Mouse (Mus musculus): Measurements from ENCODE around the gene Ddx59. TPM values are rescaled to one million over a fixed set of nuclear protein-coding genes. Genes with fewer than 3 reads are reported as not detected.

The Ddx59 gene
- polyA plus RNA-seq, 2 experiments = 3.5 to 5.2 TPM

DNA sequence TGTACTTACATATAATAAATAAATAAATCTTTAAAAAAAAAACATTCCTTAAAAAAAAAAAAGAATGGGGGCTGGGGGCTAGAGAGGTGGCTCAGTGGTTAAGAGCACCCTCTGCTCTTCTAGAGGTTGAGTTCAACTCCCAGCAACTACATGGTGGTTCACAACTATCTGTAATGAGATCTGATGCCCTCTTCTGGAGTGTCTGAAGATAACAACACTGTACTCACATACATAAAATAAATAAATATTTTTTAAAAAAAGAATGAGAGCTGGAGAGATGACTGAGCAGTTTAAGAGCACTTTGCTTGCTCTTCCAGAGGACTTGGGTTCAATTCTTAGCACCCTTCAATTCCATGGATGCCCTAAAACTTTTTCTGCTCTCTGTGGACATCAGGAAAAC is 50.1 kb downstream of the Ddx59 start:
- TF ChIP-seq CTCF (IDR thresholded peaks at IDR 0.05; ENCODE audit: low read depth) (0 out of 2 replicates have a peak, but pooled peaks have one; percentile 2), EP300 (IDR thresholded peaks at IDR 0.05; ENCODE audit: low read depth) (no peak)
- Histone ChIP-seq H3K27me3 (ENCODE audit: control insufficient read depth, insufficient read depth, low read length) (no peaks in the 10 kb centered on the region; the same call in 1 of the 2 replicates), H3K27ac (no peak overlapping the region), H3K9ac (replicated peaks) (no peak overlapping the region), H3K4me1 (replicated peaks; ENCODE audit: control insufficient read depth in 2 of 2, insufficient read depth in 2 of 2, low read length in 1 of 2) (peaks cover 10 to 15% of the 10 kb centered on the region in 2 experiments), H3K36me3 (replicated peaks; ENCODE audit: control insufficient read depth, insufficient read depth, low read depth) (peaks cover 25% of the 10 kb centered on the region), H3K9me3 (ENCODE audit: control insufficient read depth, low read length) (no peaks in the 10 kb centered on the region), H3K4me3 (ENCODE audit: insufficient read depth in 1 of 2, low read depth in 2 of 2, low read length in 2 of 2) (no peak overlapping the region), H3K4me2 (ENCODE audit: low read depth) (peak overlapping the region; percentile 82)
- DNase-seq (ENCODE audit: low read depth in 3 of 3, low spot score in 3 of 3) (no peak), ATAC-seq (ENCODE audit: insufficient read depth) (no peak)

DNA sequence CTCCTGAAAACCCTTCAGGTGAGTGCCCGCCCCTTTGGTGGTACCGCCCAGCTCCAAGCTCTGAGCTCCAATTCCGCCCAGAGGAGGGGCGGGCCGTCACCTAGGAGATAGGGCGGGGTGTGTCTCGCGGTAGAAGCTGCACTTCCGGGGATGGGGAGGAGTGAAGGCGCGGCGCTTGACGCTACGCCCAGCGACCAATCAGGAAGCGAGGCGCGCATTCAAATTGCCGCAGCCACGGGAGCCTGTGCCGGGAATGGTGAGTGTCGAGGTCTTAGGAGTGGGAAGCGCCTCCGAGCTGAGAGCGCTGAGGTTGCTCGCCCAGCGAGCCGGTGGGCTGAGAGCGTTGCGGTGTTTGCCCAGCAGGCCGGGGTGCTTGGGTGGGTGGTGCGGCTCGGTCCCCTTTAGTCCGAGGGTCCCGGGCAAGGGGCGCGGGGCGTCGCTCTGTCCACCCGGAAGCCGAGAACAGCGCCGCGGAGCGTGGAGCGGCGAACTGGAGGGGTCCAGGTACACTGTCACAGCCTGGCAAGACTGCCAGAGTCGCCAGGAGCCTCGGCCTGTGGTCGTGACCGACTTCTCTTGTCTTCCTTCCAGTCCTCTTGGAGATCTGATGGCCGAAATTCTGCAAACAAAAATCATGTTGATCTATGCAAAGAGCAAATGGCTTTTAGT is 51.2 kb downstream of the Ddx59 start, which contains the start of gene Kif14:
Gene Kif14, plus strand, starts transcription at position 201 of the 669 bp plus-strand sequence.
- Histone ChIP-seq H3K4me3 (ENCODE audit: insufficient read depth in 1 of 2, low read depth in 2 of 2, low read length in 2 of 2) (peak within 1 kb of the TSS; percentile 63 to 86), H3K9me3 (ENCODE audit: control insufficient read depth, low read length) (no peaks in the 10 kb centered on the region), H3K36me3 (replicated peaks; ENCODE audit: control insufficient read depth, insufficient read depth, low read depth) (peaks cover 31% of the 10 kb centered on the region), H3K27me3 (ENCODE audit: control insufficient read depth, insufficient read depth, low read length) (no peaks in the 10 kb centered on the region; the same call in 1 of the 2 replicates), H3K4me2 (ENCODE audit: low read depth) (peak within 1 kb of the TSS; percentile 82), H3K9ac (replicated peaks) (peak within 1 kb of the TSS; percentile 98), H3K4me1 (replicated peaks; ENCODE audit: control insufficient read depth in 2 of 2, insufficient read depth in 2 of 2, low read length in 1 of 2) (peaks cover 10 to 15% of the 10 kb centered on the region in 2 experiments), H3K27ac (peak within 1 kb of the TSS; percentile 64)
- DNase-seq (ENCODE audit: low read depth in 3 of 3, low spot score in 3 of 3) = peak; percentile 98 to 99 (median 98)
- WGBS (ENCODE audit: insufficient replicate concordance) = under 1% methylated on average over 52 of the region's 52 CpGs
- ATAC-seq (ENCODE audit: insufficient read depth) = peak; percentile 100
- TF ChIP-seq CTCF (IDR thresholded peaks at IDR 0.05; ENCODE audit: low read depth) (no peak), EP300 (IDR thresholded peaks at IDR 0.05; ENCODE audit: low read depth) (no peak)

DNA sequence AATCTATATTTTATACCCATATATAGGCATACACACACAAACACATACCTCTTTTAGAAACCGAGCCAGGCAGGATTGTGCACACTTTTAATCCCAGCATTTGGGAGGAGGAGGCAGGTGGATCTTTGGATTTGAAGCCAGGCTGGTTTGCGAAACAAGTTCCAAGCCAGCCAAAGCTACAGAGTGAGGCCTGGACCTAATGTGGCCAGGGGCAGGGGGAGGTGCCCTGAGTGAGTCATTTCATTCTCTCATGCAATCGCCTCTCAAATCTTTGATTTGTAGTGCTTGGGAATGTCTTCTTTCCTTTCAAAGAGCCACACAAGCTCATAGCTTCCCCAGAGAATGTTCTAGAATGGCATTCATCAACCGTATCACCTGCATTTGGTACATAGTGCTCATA is 54.3 kb downstream of the Ddx59 start:
- TF ChIP-seq EP300 (IDR thresholded peaks at IDR 0.05; ENCODE audit: low read depth) (no peak), CTCF (IDR thresholded peaks at IDR 0.05; ENCODE audit: low read depth) (no peak)
- Histone ChIP-seq H3K4me2 (ENCODE audit: low read depth) (peak overlapping the region; percentile 55), H3K36me3 (replicated peaks; ENCODE audit: control insufficient read depth, insufficient read depth, low read depth) (peaks cover 60% of the 10 kb centered on the region), H3K9me3 (ENCODE audit: control insufficient read depth, low read length) (no peaks in the 10 kb centered on the region), H3K27ac (no peak overlapping the region), H3K4me3 (ENCODE audit: insufficient read depth in 1 of 2, low read depth in 2 of 2, low read length in 2 of 2) (peak overlapping the region; percentile 14 to 30; a peak in 3 of 4 replicates), H3K4me1 (replicated peaks; ENCODE audit: control insufficient read depth in 2 of 2, insufficient read depth in 2 of 2, low read length in 1 of 2) (peaks cover 10 to 15% of the 10 kb centered on the region in 2 experiments), H3K27me3 (ENCODE audit: control insufficient read depth, insufficient read depth, low read length) (no peaks in the 10 kb centered on the region), H3K9ac (replicated peaks) (peak overlapping the region; percentile 27; the same call in 1 of the 2 replicates)
- ATAC-seq (ENCODE audit: insufficient read depth) = no peak
- WGBS (ENCODE audit: insufficient replicate concordance) = 87% methylated on average over 4 of the region's 4 CpGs
- DNase-seq (ENCODE audit: low read depth in 3 of 3, low spot score in 3 of 3) = no peak

DNA sequence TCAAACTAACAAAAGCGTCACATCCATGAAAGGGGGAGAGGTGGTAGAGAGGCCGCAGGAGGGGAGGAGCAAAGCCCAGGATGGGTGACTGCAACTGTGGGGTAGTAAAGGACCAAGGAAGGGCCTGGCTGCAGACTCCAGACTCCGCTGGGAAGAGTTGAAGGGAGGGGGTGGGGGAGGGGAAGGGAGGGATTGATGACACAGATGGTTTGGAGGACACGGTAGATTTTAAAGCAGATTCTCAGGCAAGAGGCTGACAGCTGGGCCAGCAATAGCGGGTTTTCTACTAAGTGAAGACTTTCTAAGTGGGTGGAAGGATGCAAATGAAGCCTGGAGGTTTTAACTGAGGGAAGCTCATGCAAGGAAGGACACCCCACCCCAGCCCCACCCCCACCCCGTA is 55.4 kb downstream of the Ddx59 start:
- H3K9me3 ChIP-seq (ENCODE audit: control insufficient read depth, low read length) = no peaks in the 10 kb centered on the region
- DNase-seq (ENCODE audit: low read depth in 3 of 3, low spot score in 3 of 3) (no peak), ATAC-seq (ENCODE audit: insufficient read depth) (no peak)
- TF ChIP-seq EP300 (IDR thresholded peaks at IDR 0.05; ENCODE audit: low read depth) = no peak
- TF ChIP-seq CTCF (IDR thresholded peaks at IDR 0.05; ENCODE audit: low read depth) = no peak
- H3K4me3 ChIP-seq (ENCODE audit: insufficient read depth in 1 of 2, low read depth in 2 of 2, low read length in 2 of 2) = no peak overlapping the region
- H3K4me1 ChIP-seq (replicated peaks; ENCODE audit: control insufficient read depth in 2 of 2, insufficient read depth in 2 of 2, low read length in 1 of 2) = peaks cover 10 to 13% of the 10 kb centered on the region in 2 experiments
- peak overlapping the region; percentile 55 for H3K4me2 ChIP-seq (ENCODE audit: low read depth)
- WGBS (ENCODE audit: insufficient replicate concordance) = 65% methylated on average over 6 of the region's 6 CpGs
- H3K9ac ChIP-seq (replicated peaks) = no peak overlapping the region
- no peak overlapping the region for H3K27ac ChIP-seq
- H3K27me3 ChIP-seq (ENCODE audit: control insufficient read depth, insufficient read depth, low read length) = no peaks in the 10 kb centered on the region
- peaks cover 69% of the 10 kb centered on the region for H3K36me3 ChIP-seq (replicated peaks; ENCODE audit: control insufficient read depth, insufficient read depth, low read depth)

Other genes with a start within 250 kb of the Ddx59 start
- gene Mroh3, start 202.4 kb upstream of the Ddx59 start, polyA plus RNA-seq (2012; rRNA removed) = 0.05 TPM in 1 of 2 replicates, not detected in the other
- gene Mroh3, start 202.4 kb upstream of the Ddx59 start, polyA plus RNA-seq (2014; fragmentation: Nextera tagmentation; extraction: Ambion mirVana) = 0.15 and 0.23 TPM in 2 replicates
- 0.16 and 0.28 TPM in 2 replicates for gene Inava, start 181.0 kb upstream of the Ddx59 start, polyA plus RNA-seq (2012; rRNA removed)
- 0.13 and 0.36 TPM in 2 replicates for gene Inava, start 181.0 kb upstream of the Ddx59 start, polyA plus RNA-seq (2014; fragmentation: Nextera tagmentation; extraction: Ambion mirVana)
- gene Gpr25, start 154.4 kb upstream of the Ddx59 start, polyA plus RNA-seq (2012; rRNA removed) = 0.06 TPM in 1 of 2 replicates, not detected in the other
- gene Gpr25, start 154.4 kb upstream of the Ddx59 start, polyA plus RNA-seq (2014; fragmentation: Nextera tagmentation; extraction: Ambion mirVana) = not detected in 2 replicates
- gene Camsap2, start 69.2 kb upstream of the Ddx59 start, polyA plus RNA-seq (2012; rRNA removed) = 6.4 and 8.8 TPM in 2 replicates
- gene Camsap2, start 69.2 kb upstream of the Ddx59 start, polyA plus RNA-seq (2014; fragmentation: Nextera tagmentation; extraction: Ambion mirVana) = 10.3 and 11.7 TPM in 2 replicates
- gene Kif14, start 51.1 kb downstream of the Ddx59 start, polyA plus RNA-seq (2012; rRNA removed) = 3.3 and 4.9 TPM in 2 replicates
- gene Kif14, start 51.1 kb downstream of the Ddx59 start, polyA plus RNA-seq (2014; fragmentation: Nextera tagmentation; extraction: Ambion mirVana) = 8.3 and 9.9 TPM in 2 replicates
- 2.3 and 2.9 TPM in 2 replicates for gene Zfp281, start 209.6 kb downstream of the Ddx59 start, polyA plus RNA-seq (2012; rRNA removed)
- gene Zfp281, start 209.6 kb downstream of the Ddx59 start, polyA plus RNA-seq (2014; fragmentation: Nextera tagmentation; extraction: Ambion mirVana) = 6.7 and 7.1 TPM in 2 replicates